Mouse (Mus musculus): ENCODE measurements at regions not wholly inside any gene's neighbourhood (a gene's known extent, or its start where the extent isn't known, plus 50 kb on each side); places are given as distances from the start of the nearest gene placed in this dataset.

DNA sequence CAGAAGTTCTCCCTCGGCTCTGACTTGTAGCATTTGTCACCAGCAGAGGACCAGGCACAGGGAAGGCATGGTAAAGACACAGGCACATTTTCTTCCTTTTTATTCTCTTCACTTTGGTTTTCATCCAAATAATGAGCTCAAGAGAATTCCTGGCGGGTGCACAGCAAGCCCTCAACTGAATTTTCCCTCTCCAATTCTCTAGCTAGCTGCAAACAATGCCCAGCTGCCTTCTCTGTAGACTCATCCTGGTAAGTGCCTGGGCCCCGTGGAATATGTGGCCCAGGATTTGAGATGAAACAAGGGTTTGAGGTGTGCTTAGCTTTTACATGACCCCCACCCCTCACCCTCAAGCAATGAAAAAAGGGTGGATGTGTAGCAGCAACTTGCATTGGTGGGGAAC is 90.4 kb downstream of the Otol1 start:
- DNase-seq (ENCODE audit: low read depth, low spot score): peak; percentile 36

GRCm38 (mm10) chr3:70102091-70102490 is 94.7 kb downstream of the Otol1 start:
- DNase-seq (ENCODE audit: low read depth, low spot score): no peak

- peak; percentile 62 for DNase-seq (ENCODE audit: low read depth, low spot score)
Observed at GRCm38 (mm10) chr3:70102593-70103213, 95.3 kb downstream of the Otol1 start.

- DNase-seq (ENCODE audit: low read depth, low spot score): peak; percentile 87
Observed at GRCm38 (mm10) chr3:70103983-70104827, 96.8 kb downstream of the Otol1 start.

GRCm38 (mm10) chr3:70104828-70105399 is 97.5 kb downstream of the Otol1 start:
- DNase-seq (ENCODE audit: low read depth, low spot score): peak; percentile 69

GRCm38 (mm10) chr3:70105561-70105960 is 98.1 kb downstream of the Otol1 start:
- DNase-seq (ENCODE audit: low read depth, low spot score): no peak

GRCm38 (mm10) chr3:70106141-70106540 is 98.7 kb downstream of the Otol1 start:
- DNase-seq (ENCODE audit: low read depth, low spot score): no peak

GRCm38 (mm10) chr3:70126212-70126611 is 118.8 kb downstream of the Otol1 start:
- no peak for DNase-seq (ENCODE audit: low read depth, low spot score)

- DNase-seq (ENCODE audit: low read depth, low spot score): no peak
Observed at GRCm38 (mm10) chr3:70130241-70131029, 123.0 kb downstream of the Otol1 start.

DNA sequence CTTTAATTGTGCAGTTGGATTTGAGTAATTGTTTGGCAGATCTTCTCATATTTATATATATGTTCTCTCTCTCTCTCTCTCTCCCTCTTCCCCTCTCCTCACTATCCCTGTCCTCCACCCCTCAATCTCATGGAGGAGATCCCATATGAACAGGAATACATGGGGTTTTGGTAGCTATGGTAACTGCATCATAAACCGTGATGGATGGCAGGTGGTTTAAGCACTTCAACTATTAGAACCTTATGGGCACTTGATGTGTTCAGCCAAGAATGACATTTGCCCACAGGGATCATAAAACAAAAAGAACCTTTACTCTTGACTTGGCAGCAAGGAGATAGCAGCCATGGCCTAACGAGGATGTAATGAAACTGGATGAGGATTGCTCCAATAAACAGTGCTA is 127.5 kb downstream of the Otol1 start:
- no peak for DNase-seq (ENCODE audit: low read depth, low spot score)

DNA sequence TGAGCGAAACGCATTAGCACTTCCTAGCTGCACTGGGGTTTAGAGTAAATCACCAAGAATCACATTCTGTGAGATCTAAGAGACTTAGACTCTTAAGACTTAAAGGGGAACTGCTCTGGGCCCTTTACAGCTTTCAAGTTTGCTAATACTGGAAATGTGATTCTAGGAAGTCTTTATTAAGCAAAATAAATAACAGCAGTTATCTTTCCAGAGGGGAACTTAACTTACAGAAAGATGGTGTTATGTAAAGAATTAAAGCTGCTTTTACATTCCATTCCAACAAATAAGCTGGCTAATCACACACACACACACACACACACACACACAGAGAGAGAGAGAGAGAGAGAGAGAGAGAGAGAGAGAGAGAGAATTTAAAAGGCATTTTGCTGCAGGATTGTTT is 131.1 kb downstream of the Otol1 start:
- no peak for DNase-seq (ENCODE audit: low read depth, low spot score)

DNA sequence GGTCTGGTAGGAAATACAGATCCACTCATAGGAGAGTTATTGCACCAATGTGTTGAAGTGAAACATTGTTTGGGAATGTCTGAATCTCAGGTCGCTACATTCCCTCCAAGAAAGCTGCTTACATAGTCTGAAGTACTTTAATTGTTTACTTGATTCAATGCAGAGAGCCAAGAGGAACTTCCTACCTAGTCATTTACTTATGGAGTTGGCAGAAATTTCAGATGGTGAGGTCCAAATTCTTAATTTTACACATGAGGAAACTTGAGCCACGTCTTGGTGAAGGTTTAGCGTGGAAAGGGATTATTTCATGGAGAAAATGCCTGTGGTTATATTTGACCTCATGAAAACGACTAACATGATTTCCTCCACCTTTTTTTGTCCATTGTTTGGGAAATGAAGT is 131.5 kb downstream of the Otol1 start:
- DNase-seq (ENCODE audit: low read depth, low spot score): no peak

DNA sequence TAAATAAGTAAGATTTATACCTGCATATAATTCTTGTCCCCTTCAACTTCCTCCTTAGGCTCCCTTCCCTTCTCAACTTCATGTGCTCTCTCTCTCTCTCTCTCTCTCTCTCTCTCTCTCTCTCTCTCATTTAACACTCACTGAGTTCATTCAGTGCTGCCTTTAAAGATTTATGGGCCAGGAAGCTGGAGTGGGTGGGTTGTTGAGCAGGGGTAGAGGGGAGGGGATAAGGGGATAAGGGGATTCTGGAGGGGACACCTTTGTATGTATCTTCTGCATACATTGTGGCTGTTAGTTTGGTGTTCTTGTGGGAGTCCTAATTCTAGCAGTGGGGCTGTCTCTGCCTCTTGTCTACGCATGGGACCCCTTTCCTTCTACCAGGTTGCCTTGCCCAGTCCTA is 138.3 kb downstream of the Otol1 start:
- DNase-seq (ENCODE audit: low read depth, low spot score): no peak

DNA sequence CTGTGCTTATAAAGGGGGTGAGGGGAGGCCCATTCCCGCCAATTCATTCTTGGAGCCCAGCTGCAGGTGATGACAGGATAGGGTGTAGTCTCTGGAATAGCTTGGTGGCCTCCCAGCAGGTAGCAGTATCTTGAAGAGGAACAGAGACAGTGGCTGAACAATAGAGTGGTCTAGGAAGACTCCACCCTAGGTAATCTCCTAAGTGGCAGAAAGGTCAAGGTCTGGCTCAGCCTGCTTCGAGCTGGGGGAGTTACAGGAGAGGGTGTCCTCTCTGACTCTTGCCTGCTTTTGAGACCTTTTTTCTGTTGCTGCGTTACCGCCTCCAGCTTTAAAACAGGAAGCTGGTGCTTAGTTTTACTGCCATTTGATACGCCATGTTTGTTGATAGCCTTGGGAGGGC is 143.7 kb downstream of the Otol1 start:
- DNase-seq (ENCODE audit: low read depth, low spot score): no peak

GRCm38 (mm10) chr3:70160043-70160442 is 152.6 kb downstream of the Otol1 start:
- DNase-seq (ENCODE audit: low read depth, low spot score): no peak

DNA sequence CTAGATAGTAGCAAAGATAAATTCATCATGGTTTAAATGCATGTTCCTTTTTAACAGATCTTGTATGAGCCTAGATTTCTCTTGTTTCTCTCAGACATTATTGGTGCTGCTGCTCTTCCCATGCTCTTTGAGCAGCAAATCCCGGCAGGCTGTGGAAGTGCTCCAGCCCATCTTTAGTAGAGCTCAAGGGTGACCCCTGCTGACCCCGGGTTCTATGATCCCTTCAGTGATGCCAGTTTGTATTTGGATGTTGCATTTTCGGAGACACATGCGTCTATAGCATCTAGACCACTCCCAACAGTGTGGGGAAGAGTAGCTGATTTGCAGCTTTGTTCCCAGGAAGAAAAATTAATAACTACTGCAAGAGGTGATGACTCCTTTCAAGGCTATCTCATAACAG is 164.3 kb downstream of the Otol1 start:
- no peak for DNase-seq (ENCODE audit: low read depth, low spot score)

DNA sequence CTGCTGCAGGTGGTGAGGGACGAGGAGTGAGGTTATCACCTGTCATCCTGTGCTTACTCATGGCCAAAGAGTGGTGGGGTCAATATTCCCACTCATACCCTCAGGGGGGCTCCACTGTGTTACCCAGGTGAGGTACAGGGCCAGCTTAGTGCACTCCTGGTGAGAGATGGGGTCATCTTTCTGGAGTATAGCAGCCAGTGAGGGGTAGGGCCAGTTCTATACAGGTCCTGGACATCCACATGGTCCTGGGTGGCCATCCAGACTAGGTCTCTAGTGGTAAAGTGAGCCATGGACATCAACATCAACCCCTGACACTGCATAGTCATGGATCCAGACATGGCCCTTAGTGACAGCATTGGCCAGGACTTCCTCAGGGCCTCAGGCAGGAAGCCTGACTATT is 169.0 kb downstream of the Otol1 start:
- no peak for DNase-seq (ENCODE audit: low read depth, low spot score)

GRCm38 (mm10) chr3:70181611-70182010 is 174.2 kb downstream of the Otol1 start:
- DNase-seq (ENCODE audit: low read depth, low spot score): no peak

GRCm38 (mm10) chr3:70190741-70191140 is 183.3 kb downstream of the Otol1 start:
- DNase-seq (ENCODE audit: low read depth, low spot score): no peak

- DNase-seq (ENCODE audit: low read depth, low spot score): no peak
Observed at GRCm38 (mm10) chr3:70196671-70197070, 189.3 kb downstream of the Otol1 start.

GRCm38 (mm10) chr3:70198890-70199289 is 191.5 kb downstream of the Otol1 start:
- no peak for DNase-seq (ENCODE audit: low read depth, low spot score)

DNA sequence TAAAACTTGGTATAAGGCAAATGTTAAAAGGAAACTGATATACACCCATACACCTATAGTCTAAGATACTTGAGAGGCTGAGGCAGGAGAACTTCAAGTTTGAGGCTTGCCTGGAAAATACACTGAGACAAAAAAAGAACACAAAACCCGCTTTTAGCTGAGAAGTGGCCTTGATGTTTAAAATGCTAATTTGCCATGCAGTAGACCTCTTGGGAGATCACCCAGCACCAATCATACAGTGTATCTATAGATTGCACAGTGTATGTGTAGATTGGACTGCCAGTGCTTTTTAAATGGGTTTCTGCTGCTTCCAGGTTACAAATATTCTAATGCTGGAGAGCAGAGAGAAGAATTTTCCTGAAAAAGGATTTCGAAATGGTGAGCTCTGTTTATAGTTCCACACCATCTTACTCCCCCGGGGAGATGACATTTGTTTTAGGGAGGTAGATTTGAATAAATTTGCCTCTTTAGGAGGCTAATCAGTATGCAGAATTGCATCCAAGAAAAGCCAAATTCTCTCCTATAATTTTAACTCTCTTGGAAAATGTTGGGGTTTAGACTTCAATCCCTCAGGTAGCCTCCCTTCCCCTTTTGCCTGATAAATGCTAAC is 194.0 kb downstream of the Otol1 start:
- peak; percentile 81 for DNase-seq (ENCODE audit: low read depth, low spot score)
